Mouse (Mus musculus) heart, postnatal 0 days (tissue): ENCODE data around the gene A030003K21Rik. TPM values are rescaled to one million over a fixed set of nuclear protein-coding genes. Genes with fewer than 3 reads are reported as not detected.
"Not testable (repeated sequence)": the region's sequence is repeated elsewhere in the genome, so short reads cannot be mapped to it uniquely, and the experiment has no call there.

Experiments used
- ATAC-seq: fragments of 200-750 bp; cut with Nextera tagmentation; 2 replicates; pipeline ENCODE4 v1.8.0; 2017; ENCODE audit warnings: low read depth, moderate number of reproducible peaks, moderate library complexity; ENCODE audit not compliant: insufficient read depth
- DNase-seq: peaks from one replicate; pipeline ENCODE4 v3.0.0-alpha.2; 2016; ENCODE audit warnings: low spot score
- H3K27ac ChIP-seq: fragments of 300-500 bp; sonication (generic); 2 replicates; pipeline ENCODE4 v1.5.1; 2014; ENCODE audit warnings: low read depth, mild to moderate bottlenecking
- H3K27me3 ChIP-seq: fragments of 300-500 bp; sonication (generic); 2 replicates; pipeline ENCODE4 v1.6.1; 2014; ENCODE audit warnings: low read length, mixed read lengths; ENCODE audit not compliant: control insufficient read depth, insufficient read depth
- H3K36me3 ChIP-seq: fragments of 300-500 bp; sonication (generic); replicated peaks from 2 replicates; pipeline ENCODE4 v1.6.1; 2014; ENCODE audit warnings: low read length, mixed read lengths; ENCODE audit not compliant: control insufficient read depth, insufficient read depth
- H3K4me1 ChIP-seq: fragments of 300-500 bp; sonication (generic); 2 replicates; pipeline ENCODE4 v1.6.1; 2014; ENCODE audit warnings: antibody characterized with exemption; ENCODE audit not compliant: control insufficient read depth, insufficient read depth
- H3K4me2 ChIP-seq: fragments of 300-500 bp; sonication (generic); 2 replicates; pipeline ENCODE4 v1.6.1; 2014; ENCODE audit warnings: low read depth, mild to moderate bottlenecking, low read length, moderate library complexity
- H3K4me3 ChIP-seq: fragments of 300-500 bp; sonication (generic); 2 replicates; pipeline ENCODE4 v1.5.1; 2014; ENCODE audit warnings: low read depth, low read length
- H3K9ac ChIP-seq: fragments of 300-500 bp; sonication (generic); replicated peaks from 2 replicates; pipeline ENCODE4 v1.6.1; 2014; ENCODE audit warnings: low read depth, low read length, mixed read lengths
- H3K9me3 ChIP-seq: fragments of 300-500 bp; sonication (generic); replicated peaks from 2 replicates; pipeline ENCODE4 v1.6.1; 2016; ENCODE audit warnings: low read length; ENCODE audit not compliant: control insufficient read depth
- CTCF ChIP-seq: IDR thresholded peaks from 2 replicates; pipeline ENCODE4 v1.5.1; 2016; ENCODE audit warnings: antibody characterized with exemption, control low read depth, low read depth
- EP300 ChIP-seq: IDR thresholded peaks from 2 replicates; pipeline ENCODE4 v1.6.1; 2016; ENCODE audit warnings: antibody characterized with exemption, low read depth
- WGBS: fragments of 180-500 bp; shearing (Covaris S2); extraction: QIAGEN DNeasy Blood & Tissue Kit; methylation state at CpG from one replicate; pipeline ENCODE4 v1.1.7; 2014; 5-methylcytosine and 5-hydroxymethylcytosine counted together
- polyA plus RNA-seq: library from polyadenylated mRNA; unstranded; fragments of >200 nt; fragmentation: Nextera tagmentation; extraction: Ambion mirVana; gene quantifications from 2 replicates; pipeline ENCODE4 v1.2.1, GENCODE M21; 2015
- total RNA-seq: library from RNA; depleted of rRNA; stranded (reverse); fragments of >200 nt; gene quantifications from 2 replicates; pipeline ENCODE4 v1.2.3, GENCODE M21; 2014; ENCODE audit warnings: low replicate concordance

Gene A030003K21Rik
- total and polyA plus RNA-seq, 2 experiments from 2014 or later = not detected

DNA sequence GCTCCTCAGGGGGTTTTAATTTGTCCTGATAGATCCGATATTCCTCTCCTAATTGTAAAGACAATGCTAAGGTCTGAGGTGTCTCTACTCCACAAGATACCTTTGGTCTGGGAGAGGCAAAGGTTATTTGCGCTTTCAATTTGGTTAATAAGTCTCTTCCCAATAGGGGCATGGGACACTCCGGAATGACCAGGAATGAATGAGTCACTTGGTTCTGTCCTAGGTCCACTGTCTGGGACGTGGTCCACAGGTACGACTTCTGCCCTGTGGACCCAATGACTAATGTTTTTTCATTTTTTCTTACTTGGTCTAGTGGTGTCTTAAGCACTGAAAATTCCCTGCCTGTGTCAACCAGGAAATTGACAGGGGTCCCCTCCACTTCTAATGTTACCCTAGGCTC is 4.5 kb downstream of the A030003K21Rik start:
- Histone ChIP-seq H3K9ac (no peak overlapping the region), H3K4me2 (no peak overlapping the region), H3K27ac (no peak overlapping the region), H3K4me1 (no peaks in the 10 kb centered on the region), H3K27me3 (no peaks in the 10 kb centered on the region), H3K36me3 (no peaks in the 10 kb centered on the region), H3K4me3 (no peak overlapping the region), H3K9me3 (0 out of 2 replicates have a peak, but pooled peaks cover 9% of the 10 kb centered on the region)
- ATAC-seq = no peak
- 92% methylated on average over 5 of the region's 5 CpGs for WGBS
- TF ChIP-seq CTCF = no peak
- TF ChIP-seq EP300 = no peak
- DNase-seq = no peak

DNA sequence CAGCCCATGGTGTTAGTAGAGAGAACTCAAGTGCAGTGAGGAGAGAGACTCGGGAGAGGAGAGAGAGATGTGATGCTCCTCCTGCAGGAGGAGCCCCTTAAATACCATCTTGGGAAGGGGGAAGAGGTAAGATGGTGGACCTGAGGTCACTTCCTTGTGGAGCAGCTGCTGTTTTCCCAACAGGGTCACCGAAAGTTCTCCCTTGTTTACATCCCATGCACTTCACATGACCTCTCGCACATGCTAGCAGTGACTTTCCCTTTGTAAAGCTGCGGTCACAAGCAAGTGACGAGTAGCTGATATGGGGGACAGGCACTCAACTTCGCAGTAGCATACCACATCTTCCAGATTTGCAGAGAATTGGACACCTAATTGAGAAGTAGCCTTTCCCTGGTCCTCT is 11.9 kb downstream of the A030003K21Rik start, which contains the start of gene Gm6217:
Gene Gm6217 (minus strand): TSS at position 74 of the 400 bp plus-strand sequence.
- H3K27ac ChIP-seq, H3K4me2 ChIP-seq, H3K36me3 ChIP-seq: not testable (repeated sequence)

GRCm38 (mm10) chr1:82930558-82930957 is 12.6 kb downstream of the A030003K21Rik start:
- not testable (repeated sequence) for ATAC-seq, H3K4me2 ChIP-seq, H3K27ac ChIP-seq, H3K27me3 ChIP-seq, H3K36me3 ChIP-seq, H3K9me3 ChIP-seq, H3K9ac ChIP-seq, H3K4me3 ChIP-seq, H3K4me1 ChIP-seq, DNase-seq
- 83% methylated on average over 1 of the region's 3 CpGs for WGBS

More for the DNA sequence above, 11.9 kb downstream of the A030003K21Rik start, which contains the start of gene Gm6217:
- DNase-seq, H3K4me1 ChIP-seq, H3K9me3 ChIP-seq, H3K27me3 ChIP-seq, H3K4me3 ChIP-seq, H3K9ac ChIP-seq: not testable (repeated sequence)
- peak; percentile 41; the same call in 1 of the 2 replicates for ATAC-seq
- no CpG with 5 or more reads among the region's 6 CpGs for WGBS

DNA sequence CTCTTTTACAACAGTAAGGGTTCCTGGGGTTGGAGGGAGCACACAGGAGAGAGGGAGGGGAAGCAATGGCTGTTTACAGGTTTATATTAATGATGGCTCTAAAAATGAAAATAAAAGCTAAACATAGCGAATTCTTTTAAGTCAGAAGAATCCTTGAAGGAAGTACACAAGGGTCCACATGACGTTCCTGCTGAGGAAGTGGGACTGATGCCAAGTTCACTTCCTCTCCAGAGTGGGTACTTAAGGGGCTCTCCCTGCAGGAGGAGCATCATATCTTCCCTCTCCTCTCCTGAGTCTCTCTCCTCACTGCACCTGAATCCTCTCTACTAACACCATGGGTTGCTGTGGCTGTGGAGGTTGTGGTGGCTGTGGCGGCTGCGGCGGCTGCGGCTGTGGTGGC is 18.5 kb downstream of the A030003K21Rik start, which contains the start of gene A030014E15Rik:
Gene A030014E15Rik (plus strand): TSS at position 268 of the 400 bp plus-strand sequence.
- Histone ChIP-seq H3K4me2 (no peak within 1 kb of the TSS), H3K9ac (no peak within 1 kb of the TSS), H3K27me3 (no peaks in the 10 kb centered on the region), H3K9me3 (no peaks in the 10 kb centered on the region), H3K27ac (no peak within 1 kb of the TSS), H3K36me3 (no peaks in the 10 kb centered on the region), H3K4me1 (no peaks in the 10 kb centered on the region), H3K4me3 (no peak within 1 kb of the TSS)
- ATAC-seq (no peak), DNase-seq (no peak)
- WGBS = 76% methylated on average over 6 of the region's 6 CpGs
- TF ChIP-seq CTCF (no peak), EP300 (no peak)

DNA sequence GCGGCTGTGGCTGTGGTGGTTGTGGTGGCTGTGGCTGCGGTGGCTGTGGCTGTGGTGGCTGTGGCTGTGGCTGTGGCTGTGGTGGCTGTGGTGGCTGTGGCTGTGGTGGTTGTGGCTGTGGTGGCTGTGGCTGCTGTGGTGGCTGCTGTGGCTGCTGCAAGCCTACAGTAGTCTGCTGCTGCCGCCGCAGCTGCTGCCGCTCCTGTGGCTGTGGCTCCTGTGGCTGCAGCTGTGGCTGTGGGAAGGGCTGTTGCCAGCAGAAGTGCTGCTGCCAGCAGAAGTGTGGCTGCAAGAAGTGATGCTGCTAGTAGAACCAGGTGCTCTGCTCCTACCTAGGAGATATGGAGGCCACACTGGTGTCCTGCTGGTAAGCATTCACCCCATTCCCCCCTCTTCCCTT is 29.8 kb downstream of the A030003K21Rik start:
- H3K27me3 ChIP-seq, DNase-seq, H3K27ac ChIP-seq, H3K4me3 ChIP-seq, H3K36me3 ChIP-seq, H3K9me3 ChIP-seq, ATAC-seq, H3K9ac ChIP-seq, H3K4me1 ChIP-seq, H3K4me2 ChIP-seq: not testable (repeated sequence)
- 93% methylated on average over 5 of the region's 5 CpGs for WGBS

GRCm38 (mm10) chr1:82913025-82913424 is 30.2 kb downstream of the A030003K21Rik start, which contains the start of gene A030005L19Rik:
TSS of gene A030005L19Rik (plus strand) at chr1:82913325.
- no peak for TF ChIP-seq CTCF
- ATAC-seq (no peak), DNase-seq (no peak)
- Histone ChIP-seq H3K4me2 (no peak within 1 kb of the TSS), H3K36me3 (no peaks in the 10 kb centered on the region), H3K9ac (no peak within 1 kb of the TSS), H3K9me3 (no peaks in the 10 kb centered on the region), H3K27ac (no peak within 1 kb of the TSS), H3K4me3 (no peak within 1 kb of the TSS), H3K27me3 (no peaks in the 10 kb centered on the region), H3K4me1 (no peaks in the 10 kb centered on the region)
- WGBS = 80% methylated on average over 3 of the region's 3 CpGs
